Mouse (Mus musculus): ENCODE measurements around the gene C1qbp. TPM values are rescaled to one million over a fixed set of nuclear protein-coding genes. Genes with fewer than 3 reads are reported as not detected.
A peak's percentile ranks its signal among the peaks of the same experiment; 100 is the strongest.

C1qbp gene
- total RNA-seq, 2 experiments from 2014 or later: 117 to 695 TPM

DNA sequence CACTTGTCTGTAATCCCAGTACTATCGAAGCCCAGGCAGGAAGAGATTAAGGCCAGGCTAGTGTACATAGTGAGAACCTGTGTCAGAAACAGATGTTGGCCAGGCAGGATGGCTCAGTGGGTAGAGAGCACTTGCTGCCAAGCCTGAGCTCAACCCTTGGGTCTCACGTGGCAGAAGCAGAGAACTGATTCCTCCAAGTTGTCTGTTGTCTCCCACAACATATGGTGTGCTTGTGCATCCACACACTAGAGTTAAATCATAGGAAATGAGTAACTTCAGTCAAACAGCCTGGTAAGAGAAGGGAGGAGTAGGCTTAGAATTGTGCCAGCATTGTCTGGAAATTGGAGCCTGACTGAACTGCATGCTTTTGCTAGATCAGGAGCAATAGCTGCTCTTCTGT is 7.6 kb downstream of the C1qbp start:
- no peak for ATAC-seq (replicated peaks; ENCODE audit: poor library complexity)

DNA sequence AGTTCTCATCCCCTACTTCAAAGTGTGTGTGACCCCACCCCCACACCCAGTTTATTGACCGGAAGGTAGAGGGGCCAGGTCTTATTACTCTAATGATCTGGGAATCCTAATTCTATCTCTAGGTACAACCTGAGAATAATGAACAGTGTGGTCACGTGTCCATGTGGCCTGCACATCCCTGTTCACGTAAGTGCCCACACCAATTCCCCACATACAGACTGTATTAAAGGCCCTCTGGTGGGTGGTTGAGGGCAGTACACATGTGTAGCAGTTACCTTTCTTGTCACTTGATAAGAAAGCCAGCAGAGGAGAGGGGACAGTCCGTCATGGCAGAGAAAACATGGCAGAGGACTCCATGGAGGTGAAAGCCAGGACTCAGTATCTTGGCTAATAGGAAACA is 8.9 kb downstream of the C1qbp start:
- ATAC-seq (replicated peaks; ENCODE audit: poor library complexity): peak; percentile 20; the same call in 1 of the 2 replicates

GRCm38 (mm10) chr11:70972586-70972985 is 10.2 kb downstream of the C1qbp start:
- no peak for ATAC-seq (replicated peaks; ENCODE audit: poor library complexity)

- peak; percentile 62 for ATAC-seq (replicated peaks; ENCODE audit: poor library complexity)
These were observed 12.0 kb downstream of the C1qbp start for GRCm38 (mm10) chr11:70970560-70971540.

- ATAC-seq (replicated peaks; ENCODE audit: poor library complexity): peak; percentile 74
These were observed 12.8 kb downstream of the C1qbp start, which contains the start of the genes Nup88 and Rpain for GRCm38 (mm10) chr11:70969821-70970559. Nup88 (minus strand) TSS chr11:70969973. Rpain (plus strand) TSS chr11:70970213.

- no peak for ATAC-seq (replicated peaks; ENCODE audit: poor library complexity)
These were observed 13.5 kb downstream of the C1qbp start for GRCm38 (mm10) chr11:70969271-70969794.

GRCm38 (mm10) chr11:70964222-70964907 is 18.5 kb downstream of the C1qbp start:
- no peak for ATAC-seq (replicated peaks; ENCODE audit: poor library complexity)

DNA sequence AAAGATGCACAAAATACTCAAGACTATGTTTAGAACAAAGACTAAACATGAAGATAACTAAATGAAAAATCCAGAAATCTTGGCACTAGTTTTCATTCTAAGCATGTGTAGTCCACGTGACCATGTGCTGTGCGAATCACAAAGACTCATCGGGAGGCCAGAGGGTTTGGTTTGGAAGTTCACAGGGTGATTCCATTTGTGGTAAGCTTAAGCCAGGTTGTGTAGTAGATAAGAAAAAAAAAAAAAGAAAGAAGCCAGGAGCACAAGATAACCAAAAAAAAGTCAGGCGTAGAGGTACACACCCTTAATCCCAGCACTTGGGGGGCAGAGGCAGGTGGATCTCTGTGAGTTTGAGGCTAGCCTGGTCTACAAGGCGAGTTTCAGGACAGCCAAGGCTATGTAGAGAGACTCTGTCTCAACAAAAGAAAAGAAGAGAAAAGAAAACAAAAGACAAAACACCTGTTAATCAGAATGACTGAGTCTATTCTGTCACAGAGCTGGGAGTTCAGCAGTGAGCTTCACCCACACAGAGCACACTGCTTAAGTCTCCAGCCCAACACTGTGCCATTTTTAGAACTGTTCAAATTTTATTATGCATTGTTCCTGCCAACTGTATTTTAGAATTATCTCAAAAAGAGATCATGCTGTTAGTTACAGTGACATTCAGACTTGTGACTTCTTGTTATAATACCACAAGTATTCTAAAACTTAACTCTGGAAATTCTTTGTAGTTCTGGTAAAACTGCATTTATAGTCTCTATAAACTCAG is 21.9 kb downstream of the C1qbp start:
- ATAC-seq (replicated peaks; ENCODE audit: poor library complexity): peak; percentile 55

GRCm38 (mm10) chr11:70954711-70955110 is 28.1 kb downstream of the C1qbp start:
- ATAC-seq (replicated peaks; ENCODE audit: poor library complexity): no peak

DNA sequence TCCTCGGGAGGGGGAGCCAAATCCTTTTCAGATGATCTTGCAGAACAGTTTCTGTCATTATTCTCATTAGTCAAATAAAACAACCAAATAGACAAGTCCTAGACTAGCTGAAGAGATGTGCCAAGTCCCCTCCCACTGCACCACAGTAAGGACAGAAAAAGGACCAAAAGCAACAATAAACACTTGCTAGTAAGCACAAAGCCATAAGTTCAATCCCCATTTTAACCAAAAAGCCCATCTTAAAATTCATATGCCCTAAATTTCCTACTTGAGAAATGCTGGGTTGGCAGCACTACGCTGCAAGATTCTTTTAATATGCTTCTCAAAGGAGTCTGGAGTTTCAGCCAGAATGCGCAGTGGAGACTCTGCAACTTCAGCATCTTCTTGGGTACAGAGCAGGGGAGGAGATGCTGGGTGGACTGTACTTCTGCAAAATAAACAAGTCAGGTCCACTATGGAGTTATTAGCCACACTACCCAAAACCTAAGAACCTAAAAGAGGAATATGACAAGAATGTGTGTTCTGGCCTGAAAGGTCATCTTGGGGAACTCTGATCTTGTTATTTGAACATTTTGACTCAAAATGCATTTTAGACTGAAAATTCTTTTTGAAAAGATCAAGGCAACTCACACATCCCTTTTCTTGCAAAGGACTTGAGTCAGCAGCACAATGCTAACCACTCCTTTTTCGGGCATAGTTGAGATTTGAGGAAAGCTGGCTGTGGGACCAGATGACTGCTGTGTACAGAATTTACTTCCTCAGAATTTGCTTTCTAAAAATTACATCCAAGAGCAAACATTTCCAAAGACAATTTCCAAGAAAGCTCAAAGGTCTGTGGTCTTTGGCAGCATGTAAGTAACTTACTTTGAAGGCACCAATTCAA is 37.6 kb downstream of the C1qbp start:
- ATAC-seq (replicated peaks; ENCODE audit: poor library complexity): no peak

GRCm38 (mm10) chr11:70943651-70944050 is 39.2 kb downstream of the C1qbp start:
- no peak for ATAC-seq (replicated peaks; ENCODE audit: poor library complexity)

- ATAC-seq (replicated peaks; ENCODE audit: poor library complexity): no peak
These were observed 40.2 kb downstream of the C1qbp start for GRCm38 (mm10) chr11:70942596-70942995.

GRCm38 (mm10) chr11:70935316-70935715 is 47.5 kb downstream of the C1qbp start:
- ATAC-seq (replicated peaks; ENCODE audit: poor library complexity): peak; percentile 46

GRCm38 (mm10) chr11:70931461-70931860 is 51.4 kb downstream of the C1qbp start:
- no peak for ATAC-seq (replicated peaks; ENCODE audit: poor library complexity)

Other genes starting within 250 kb of the C1qbp start
- gene Zfp3, start 218.8 kb downstream of the C1qbp start, total RNA-seq (2015): 1.3 and 2.1 TPM in 2 replicates
- 1.9 and 2.7 TPM in 2 replicates for gene Zfp3, start 218.8 kb downstream of the C1qbp start, total RNA-seq (2017)
- 0.37 TPM in 1 of 2 replicates, not detected in the other for gene Scimp, start 170.4 kb downstream of the C1qbp start, total RNA-seq (2015)
- gene Scimp, start 170.4 kb downstream of the C1qbp start, total RNA-seq (2017): not detected in 2 replicates
- 19.5 and 28.2 TPM in 2 replicates for gene Rabep1, start 138.2 kb downstream of the C1qbp start, total RNA-seq (2015)
- gene Rabep1, start 138.2 kb downstream of the C1qbp start, total RNA-seq (2017): 30.8 and 52.6 TPM in 2 replicates
- 138 and 143 TPM in 2 replicates for gene Nup88, start 13.1 kb downstream of the C1qbp start, total RNA-seq (2015)
- gene Nup88, start 13.1 kb downstream of the C1qbp start, total RNA-seq (2017): 135 and 164 TPM in 2 replicates
- 41.2 and 68.1 TPM in 2 replicates for gene Rpain, start 12.8 kb downstream of the C1qbp start, total RNA-seq (2015)
- 25.3 and 48.4 TPM in 2 replicates for gene Rpain, start 12.8 kb downstream of the C1qbp start, total RNA-seq (2017)
- 19.3 and 23.5 TPM in 2 replicates for gene Dhx33, start 21.4 kb upstream of the C1qbp start, total RNA-seq (2015)
- gene Dhx33, start 21.4 kb upstream of the C1qbp start, total RNA-seq (2017): 28.4 and 41.3 TPM in 2 replicates
- gene Mis12, start 36.6 kb upstream of the C1qbp start, total RNA-seq (2015): 26.4 and 30.6 TPM in 2 replicates
- gene Mis12, start 36.6 kb upstream of the C1qbp start, total RNA-seq (2017): 32.4 and 40.0 TPM in 2 replicates
- gene Derl2, start 36.8 kb upstream of the C1qbp start, total RNA-seq (2015): 30.7 and 33.0 TPM in 2 replicates
- 41.4 and 43.5 TPM in 2 replicates for gene Derl2, start 36.8 kb upstream of the C1qbp start, total RNA-seq (2017)
- not detected in 2 replicates for gene 6330403K07Rik, start 50.5 kb upstream of the C1qbp start, total RNA-seq (2015)
- gene 6330403K07Rik, start 50.5 kb upstream of the C1qbp start, total RNA-seq (2017): not detected in 2 replicates
- gene Nlrp1a, start 161.7 kb upstream of the C1qbp start, total RNA-seq (2015): 4.9 and 5.0 TPM in 2 replicates
- 7.5 and 7.7 TPM in 2 replicates for gene Nlrp1a, start 161.7 kb upstream of the C1qbp start, total RNA-seq (2017)
- gene Nlrp1b, start 247.7 kb upstream of the C1qbp start, total RNA-seq (2015): 0.35 and 0.68 TPM in 2 replicates
- 0.25 and 0.30 TPM in 2 replicates for gene Nlrp1b, start 247.7 kb upstream of the C1qbp start, total RNA-seq (2017)

All from megakaryocyte progenitor cell, adult 5-6 weeks (primary cell).